Mouse (Mus musculus) CH12.LX (cell line): ENCODE results near the gene Aes.

ENCODE experiments used
- BHLHE40 ChIP-seq: IDR thresholded peaks from 2 replicates; pipeline ENCODE4 v1.6.1; 2011; ENCODE audit warnings: mild to moderate bottlenecking, low read depth, low read length, improper control_type of control experiment
- CTCF ChIP-seq, 2 experiments: IDR thresholded peaks in 1 of 2; conservative IDR thresholded peaks in 1 of 2; 2 replicates each; pipeline ENCODE4 v1.5.1; 2011 to 2012; ENCODE audit warnings: low read depth in 2 of 2, low read length in 2 of 2, improper control_type of control experiment in 1 of 2, inconsistent platforms in 1 of 2, mild to moderate bottlenecking in 1 of 2, moderate library complexity in 1 of 2
- TCF12 ChIP-seq: IDR thresholded peaks from 2 replicates; pipeline ENCODE4 v1.6.1; 2014; ENCODE audit warnings: low read depth, mild to moderate bottlenecking, inconsistent platforms, low read length, improper control_type of control experiment

DNA sequence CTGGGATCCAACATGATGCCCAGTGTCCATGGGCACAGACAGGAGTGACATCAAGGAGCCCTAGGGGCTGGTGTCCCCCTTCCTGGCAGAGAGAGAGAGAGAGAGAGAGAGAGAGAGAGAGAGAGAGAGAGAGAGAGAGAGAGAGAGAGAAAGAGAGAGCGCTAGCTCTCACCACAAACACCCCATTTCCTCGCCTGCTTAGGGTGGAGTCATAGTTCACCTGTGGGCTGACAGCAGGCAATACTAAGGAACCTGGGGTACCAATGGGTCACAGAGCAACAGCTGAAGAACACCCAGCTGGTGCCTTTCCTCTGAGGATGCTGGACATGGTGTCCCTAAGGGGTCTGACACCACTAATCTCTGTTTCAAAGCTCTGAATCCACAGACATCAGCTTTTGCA is 21.9 kb upstream of the Aes start:
- TF ChIP-seq BHLHE40 (no peak), CTCF (conservative IDR thresholded peaks at IDR 0.05 in 1 of 2, IDR thresholded peaks at IDR 0.05 in 1 of 2; ENCODE audit: low read depth in 2 of 2, low read length in 2 of 2) (no peak), TCF12 (no peak)
